Comparison of ENCODE assay signal across 1 mouse cellular context in genomic region chr11:51442599-51442998, GRCm38 (mm10).
TF ChIP-seq lines count a peak whose summit lies in the region.

No protein-coding gene starts in this region.

TF ChIP-seq in myocyte, 11 proteins besides CTCF, POLR2A, EP300 and RAD21 (continued from another document):
- TF ChIP-seq MYOG (IDR thresholded peaks at IDR 0.05; ENCODE audit: control insufficient read depth in 1 of 3, insufficient read depth in 1 of 3, insufficient read length in 2 of 3, low read depth in 2 of 3) = peak; percentile 90 to 99 (median 99)
